In genomic region chr1:153090807-153091206, GRCm38 (mm10) we compare ENCODE assay signal across 19 mouse cellular contexts.
A peak's percentile ranks its signal among the peaks of the same experiment; 100 is the strongest.
DNase-seq lines count a peak whose midpoint lies in the region; ATAC-seq lines count a peak whose summit lies in the region.
"Had no signal": no experiment of that assay in that cellular context is flagged by ENCODE, and none has a peak within 500 bp of the region (broad histone marks: within the 10 kb centered on the region; RNA-seq: fewer than 3 reads in every experiment).

No protein-coding gene starts in this region.

- peaks cover 54% of the 10 kb centered on the region for H3K4me1 ChIP-seq in hindbrain, embryonic 10.5 days (replicated peaks)
- H3K4me1 ChIP-seq in hindbrain, embryonic 16.5 days (ENCODE audit: control insufficient read depth, insufficient read depth, low read depth, low read length) = no peaks in the 10 kb centered on the region
- H3K4me1 ChIP-seq in midbrain, embryonic 11.5 days (ENCODE audit: control insufficient read depth, insufficient read depth, low read length) = no peaks in the 10 kb centered on the region
- H3K4me1 ChIP-seq in midbrain, embryonic 16.5 days (ENCODE audit: control insufficient read depth, insufficient read depth, low read length) = no peaks in the 10 kb centered on the region; the same call in 1 of the 2 replicates
- peaks cover 9% of the 10 kb centered on the region for H3K4me1 ChIP-seq in limb, embryonic 11.5 days (ENCODE audit: control insufficient read depth, insufficient read depth, low read length)
- H3K4me1 ChIP-seq: forebrain, embryonic 15.5 days had no signal

- 70% methylated on average over 4 of the region's 4 CpGs for WGBS in hindbrain, embryonic 10.5 days
- 82% methylated on average over 4 of the region's 4 CpGs for WGBS in hindbrain, embryonic 16.5 days
- WGBS in midbrain, embryonic 11.5 days = 82% methylated on average over 4 of the region's 4 CpGs
- WGBS in midbrain, embryonic 16.5 days = 92% methylated on average over 4 of the region's 4 CpGs
- WGBS in limb, embryonic 11.5 days = 51% methylated on average over 4 of the region's 4 CpGs

- no peaks in the 10 kb centered on the region for H3K9me3 ChIP-seq in hindbrain, embryonic 10.5 days
- no peaks in the 10 kb centered on the region for H3K9me3 ChIP-seq in hindbrain, embryonic 16.5 days (ENCODE audit: control insufficient read depth, low read length)
- no peaks in the 10 kb centered on the region for H3K9me3 ChIP-seq in midbrain, embryonic 11.5 days (ENCODE audit: control insufficient read depth, low read length)
- H3K9me3 ChIP-seq in midbrain, embryonic 16.5 days (replicated peaks; ENCODE audit: control insufficient read depth, low read length, poor library complexity, severe bottlenecking) = no peaks in the 10 kb centered on the region
- H3K9me3 ChIP-seq in limb, embryonic 11.5 days (ENCODE audit: control insufficient read depth, low read length) = no peaks in the 10 kb centered on the region
- H3K9me3 ChIP-seq: embryonic facial prominence, embryonic 12.5 days; forebrain, embryonic 15.5 days; G1E; heart, embryonic 13.5 days; hindbrain, embryonic 12.5 days had no signal

- no peak overlapping the region for H3K9ac ChIP-seq in hindbrain, embryonic 16.5 days (ENCODE audit: low read depth, low read length)
- no peak overlapping the region for H3K9ac ChIP-seq in midbrain, embryonic 11.5 days (ENCODE audit: low read length)
- H3K9ac ChIP-seq in midbrain, embryonic 16.5 days (ENCODE audit: low read depth, low read length) = no peak overlapping the region
- no peak overlapping the region for H3K9ac ChIP-seq in limb, embryonic 11.5 days (ENCODE audit: low read length)
- H3K9ac ChIP-seq: embryonic facial prominence, embryonic 12.5 days; forebrain, embryonic 15.5 days; heart, embryonic 13.5 days; hindbrain, embryonic 12.5 days had no signal

- DNase-seq in embryo, embryonic 10 days (ENCODE audit: low spot score) = peak; percentile 34
- DNase-seq in embryo, embryonic 9.5 days (ENCODE audit: extremely low spot score) = no peak
- DNase-seq in hindbrain, embryonic 10.5 days (ENCODE audit: low spot score) = no peak
- DNase-seq in midbrain, embryonic 11.5 days (ENCODE audit: low spot score, missing footprints) = peak; percentile 8
- peak; percentile 70 for DNase-seq in limb, embryonic 11.5 days (ENCODE audit: low spot score)
- no peak for DNase-seq in urinary bladder, postnatal 36 days (ENCODE audit: low spot score in 2 of 2)
- DNase-seq: adrenal gland, postnatal 10 days; cerebellum, adult 11 months; cerebellum, adult 8-10 months; gastrocnemius, postnatal 14 days; heart, postnatal 36 days had no signal

- H3K27ac ChIP-seq in hindbrain, embryonic 10.5 days = peak overlapping the region; percentile 84
- H3K27ac ChIP-seq in hindbrain, embryonic 16.5 days (ENCODE audit: low read depth, low read length) = no peak overlapping the region
- no peak overlapping the region for H3K27ac ChIP-seq in midbrain, embryonic 11.5 days (ENCODE audit: low read depth, low read length)
- no peak overlapping the region for H3K27ac ChIP-seq in midbrain, embryonic 16.5 days (ENCODE audit: low read length)
- H3K27ac ChIP-seq in limb, embryonic 11.5 days (replicated peaks; ENCODE audit: low read depth, low read length) = no peak overlapping the region
- H3K27ac ChIP-seq: embryonic facial prominence, embryonic 12.5 days; forebrain, embryonic 15.5 days; hindbrain, embryonic 12.5 days; hindbrain, postnatal 0 days had no signal

- H3K36me3 ChIP-seq in hindbrain, embryonic 10.5 days = no peaks in the 10 kb centered on the region
- H3K36me3 ChIP-seq in hindbrain, embryonic 16.5 days (ENCODE audit: control insufficient read depth, insufficient read depth, low read length) = peaks cover 5% of the 10 kb centered on the region; the same call in 1 of the 2 replicates
- H3K36me3 ChIP-seq in midbrain, embryonic 11.5 days (ENCODE audit: control insufficient read depth, insufficient read depth, low read length) = no peaks in the 10 kb centered on the region
- H3K36me3 ChIP-seq in midbrain, embryonic 16.5 days (ENCODE audit: control insufficient read depth, insufficient read depth, low read length) = peaks cover 3% of the 10 kb centered on the region; the same call in 1 of the 2 replicates
- H3K36me3 ChIP-seq in limb, embryonic 11.5 days (ENCODE audit: control insufficient read depth, insufficient read depth, low read length) = no peaks in the 10 kb centered on the region
- H3K36me3 ChIP-seq: embryonic facial prominence, embryonic 12.5 days; forebrain, embryonic 15.5 days; G1E; heart, embryonic 13.5 days had no signal

- H3K4me3 ChIP-seq in hindbrain, embryonic 10.5 days = no peak overlapping the region
- H3K4me3 ChIP-seq in hindbrain, embryonic 16.5 days (ENCODE audit: low read length) = no peak overlapping the region
- H3K4me3 ChIP-seq in midbrain, embryonic 11.5 days (ENCODE audit: low read depth, low read length) = no peak overlapping the region
- H3K4me3 ChIP-seq in midbrain, embryonic 16.5 days (ENCODE audit: low read depth, low read length) = no peak overlapping the region
- H3K4me3 ChIP-seq in limb, embryonic 11.5 days (ENCODE audit: low read depth, low read length) = no peak overlapping the region
- H3K4me3 ChIP-seq: embryonic facial prominence, embryonic 12.5 days; forebrain, embryonic 15.5 days; heart, embryonic 13.5 days; hindbrain, embryonic 12.5 days had no signal

- no peak overlapping the region for H3K4me2 ChIP-seq in hindbrain, embryonic 16.5 days (ENCODE audit: low read length)
- no peak overlapping the region for H3K4me2 ChIP-seq in midbrain, embryonic 11.5 days
- no peak overlapping the region for H3K4me2 ChIP-seq in midbrain, embryonic 16.5 days (ENCODE audit: low read length)
- no peak overlapping the region for H3K4me2 ChIP-seq in limb, embryonic 11.5 days (ENCODE audit: low read depth, severe bottlenecking)
- H3K4me2 ChIP-seq: embryonic facial prominence, embryonic 12.5 days; forebrain, embryonic 15.5 days; hindbrain, embryonic 12.5 days had no signal

- no peak for ATAC-seq in hindbrain, embryonic 16.5 days
- no peak for ATAC-seq in midbrain, embryonic 11.5 days (ENCODE audit: low FRiP score)
- no peak for ATAC-seq in midbrain, embryonic 16.5 days
- ATAC-seq in limb, embryonic 11.5 days (ENCODE audit: insufficient number of reproducible peaks, low FRiP score, low TSS enrichment, low read depth) = 0 out of 2 replicates have a peak, but pooled peaks have one; percentile 52
- ATAC-seq: forebrain, embryonic 15.5 days; hindbrain, postnatal 0 days had no signal

- peaks cover 15% of the 10 kb centered on the region for H3K27me3 ChIP-seq in hindbrain, embryonic 10.5 days (ENCODE audit: insufficient read depth, poor library complexity, severe bottlenecking)
- 0 out of 2 replicates have a peak, but pooled peaks cover 3% of the 10 kb centered on the region for H3K27me3 ChIP-seq in hindbrain, embryonic 16.5 days (replicated peaks; ENCODE audit: control insufficient read depth, insufficient read depth, low read length)
- H3K27me3 ChIP-seq in midbrain, embryonic 11.5 days (ENCODE audit: control insufficient read depth, insufficient read depth, low read length) = no peaks in the 10 kb centered on the region; the same call in 1 of the 2 replicates
- no peaks in the 10 kb centered on the region; the same call in 1 of the 2 replicates for H3K27me3 ChIP-seq in midbrain, embryonic 16.5 days (ENCODE audit: control insufficient read depth, insufficient read depth, low read depth, low read length)
- H3K27me3 ChIP-seq in limb, embryonic 11.5 days (ENCODE audit: control insufficient read depth, insufficient read depth, low read length) = no peaks in the 10 kb centered on the region
- H3K27me3 ChIP-seq: heart, embryonic 13.5 days had no signal

Comparison
In these comparisons a context has a peak if more than half of its experiments do, and no peak if none do; other contexts are left out.
1. DNase-seq: peak in embryo, embryonic 10 days (single experiment), midbrain, embryonic 11.5 days (single experiment) and limb, embryonic 11.5 days (single experiment); none in embryo, embryonic 9.5 days (single experiment), hindbrain, embryonic 10.5 days (single experiment) and urinary bladder, postnatal 36 days (0 of 2).